Mouse (Mus musculus) lung, embryonic 15.5 days (tissue): ENCODE results near the gene Wdtc1. TPM values are rescaled to one million over a fixed set of nuclear protein-coding genes. Genes with fewer than 3 reads are reported as not detected.

Source experiments
- ATAC-seq: fragments of 200-750 bp; cut with Nextera tagmentation; 2 replicates; pipeline ENCODE4 v1.8.0; 2017; ENCODE audit warnings: moderate number of reproducible peaks, borderline replicate concordance; ENCODE audit not compliant: low FRiP score, low TSS enrichment; ENCODE audit errors: extremely low read depth
- H3K27ac ChIP-seq: fragments of 300-500 bp; sonication (generic); 2 replicates; pipeline ENCODE4 v1.5.1; 2015; ENCODE audit warnings: moderate library complexity, mild to moderate bottlenecking, inconsistent platforms
- H3K27me3 ChIP-seq: fragments of 300-500 bp; sonication (generic); 2 replicates; pipeline ENCODE4 v1.6.1; 2015; ENCODE audit warnings: inconsistent platforms
- H3K36me3 ChIP-seq: fragments of 300-500 bp; sonication (generic); 2 replicates; pipeline ENCODE4 v1.6.1; 2015; ENCODE audit warnings: inconsistent platforms
- H3K4me1 ChIP-seq: fragments of 300-500 bp; sonication (generic); 2 replicates; pipeline ENCODE4 v1.6.1; 2015; ENCODE audit warnings: inconsistent platforms
- H3K4me2 ChIP-seq: fragments of 300-500 bp; sonication (generic); 2 replicates; pipeline ENCODE4 v1.6.1; 2015; ENCODE audit warnings: inconsistent platforms, mild to moderate bottlenecking, moderate library complexity
- H3K4me3 ChIP-seq: fragments of 300-500 bp; sonication (generic); 2 replicates; pipeline ENCODE4 v1.5.1; 2015; ENCODE audit warnings: mild to moderate bottlenecking, inconsistent platforms
- H3K9ac ChIP-seq: fragments of 300-500 bp; sonication (generic); 2 replicates; pipeline ENCODE4 v1.6.1; 2015; ENCODE audit warnings: inconsistent platforms
- H3K9me3 ChIP-seq: fragments of 300-500 bp; sonication (generic); 2 replicates; pipeline ENCODE4 v1.6.1; 2016; ENCODE audit warnings: inconsistent platforms
- WGBS: fragments of 180-500 bp; shearing (Covaris S2); methylation state at CpG from one replicate; pipeline ENCODE4 v1.1.7; 2015; 5-methylcytosine and 5-hydroxymethylcytosine counted together
- polyA plus RNA-seq: library from polyadenylated mRNA; unstranded; fragments of >200 nt; fragmentation: Nextera tagmentation; extraction: Ambion mirVana; gene quantifications from 2 replicates; pipeline ENCODE4 v1.2.1, GENCODE M21; 2015

Wdtc1 gene
- polyA plus RNA-seq, 1 experiment from 2014 or later, result 11.2 TPM

GRCm38 (mm10) chr4:133277104-133278026 lies 75.9 kb downstream of the Wdtc1 start, which contains the start of gene Tmem222:
TSS of gene Tmem222 (minus strand) at chr4:133277792.
- H3K36me3 ChIP-seq, result no peaks in the 10 kb centered on the region
- H3K27ac ChIP-seq, result peak within 1 kb of the TSS; percentile 82
- WGBS, result under 1% methylated on average over 73 of the region's 73 CpGs
- peaks cover 19% of the 10 kb centered on the region for H3K4me1 ChIP-seq
- H3K4me3 ChIP-seq, result peak within 1 kb of the TSS; percentile 59
- peak within 1 kb of the TSS; percentile 67 for H3K9ac ChIP-seq
- H3K27me3 ChIP-seq, result no peaks in the 10 kb centered on the region
- ATAC-seq, result peak; percentile 92
- no peaks in the 10 kb centered on the region for H3K9me3 ChIP-seq
- peak within 1 kb of the TSS; percentile 55 for H3K4me2 ChIP-seq

- Histone ChIP-seq H3K27me3 (no peaks in the 10 kb centered on the region), H3K36me3 (peaks cover 39% of the 10 kb centered on the region), H3K27ac (no peak overlapping the region), H3K9ac (no peak overlapping the region), H3K9me3 (no peaks in the 10 kb centered on the region), H3K4me3 (no peak overlapping the region), H3K4me2 (no peak overlapping the region), H3K4me1 (peaks cover 4% of the 10 kb centered on the region; the same call in 1 of the 2 replicates)
- ATAC-seq, result no peak
- 89% methylated on average over 9 of the region's 9 CpGs for WGBS
These were observed 82.4 kb downstream of the Wdtc1 start for GRCm38 (mm10) chr4:133270929-133271328.

- 85% methylated on average over 3 of the region's 3 CpGs for WGBS
- Histone ChIP-seq H3K27ac (no peak overlapping the region), H3K9me3 (no peaks in the 10 kb centered on the region)
These were observed 83.7 kb downstream of the Wdtc1 start for GRCm38 (mm10) chr4:133269596-133269995.

GRCm38 (mm10) chr4:133268931-133269330 lies 84.3 kb downstream of the Wdtc1 start:
- no peak for ATAC-seq
- H3K4me1 ChIP-seq, result no peaks in the 10 kb centered on the region
- H3K27ac ChIP-seq, result no peak overlapping the region
- H3K4me2 ChIP-seq, result no peak overlapping the region
- H3K27me3 ChIP-seq, result no peaks in the 10 kb centered on the region
- no peaks in the 10 kb centered on the region for H3K9me3 ChIP-seq
- 82% methylated on average over 3 of the region's 3 CpGs for WGBS
- peaks cover 56% of the 10 kb centered on the region for H3K36me3 ChIP-seq
- no peak overlapping the region for H3K9ac ChIP-seq
- no peak overlapping the region for H3K4me3 ChIP-seq

More at GRCm38 (mm10) chr4:133269596-133269995, 83.7 kb downstream of the Wdtc1 start:
- no peak overlapping the region for H3K9ac ChIP-seq
- ATAC-seq, result no peak
- H3K4me1 ChIP-seq, result no peaks in the 10 kb centered on the region
- H3K4me3 ChIP-seq, result no peak overlapping the region
- H3K36me3 ChIP-seq, result peaks cover 51% of the 10 kb centered on the region
- no peaks in the 10 kb centered on the region for H3K27me3 ChIP-seq
- H3K4me2 ChIP-seq, result no peak overlapping the region

- H3K36me3 ChIP-seq, result peaks cover 56% of the 10 kb centered on the region
- H3K27ac ChIP-seq, result no peak overlapping the region
- no peak for ATAC-seq
These were observed 86.9 kb downstream of the Wdtc1 start for GRCm38 (mm10) chr4:133266248-133266880.

GRCm38 (mm10) chr4:133265759-133266158 lies 87.5 kb downstream of the Wdtc1 start:
- H3K36me3 ChIP-seq, result peaks cover 56% of the 10 kb centered on the region

More at GRCm38 (mm10) chr4:133266248-133266880, 86.9 kb downstream of the Wdtc1 start:
- no peaks in the 10 kb centered on the region for H3K4me1 ChIP-seq
- WGBS, result 92% methylated on average over 12 of the region's 12 CpGs
- no peaks in the 10 kb centered on the region for H3K27me3 ChIP-seq
- H3K9me3 ChIP-seq, result no peaks in the 10 kb centered on the region
- H3K4me2 ChIP-seq, result no peak overlapping the region
- no peak overlapping the region for H3K4me3 ChIP-seq
- H3K9ac ChIP-seq, result no peak overlapping the region

GRCm38 (mm10) chr4:133265297-133265696 lies 88.0 kb downstream of the Wdtc1 start:
- Histone ChIP-seq H3K4me2 (no peak overlapping the region), H3K9me3 (no peaks in the 10 kb centered on the region), H3K36me3 (peaks cover 56% of the 10 kb centered on the region), H3K27ac (no peak overlapping the region), H3K4me1 (no peaks in the 10 kb centered on the region), H3K4me3 (no peak overlapping the region), H3K9ac (no peak overlapping the region), H3K27me3 (no peaks in the 10 kb centered on the region)
- 86% methylated on average over 3 of the region's 3 CpGs for WGBS
- ATAC-seq, result no peak

More at GRCm38 (mm10) chr4:133265759-133266158, 87.5 kb downstream of the Wdtc1 start:
- Histone ChIP-seq H3K4me2 (no peak overlapping the region), H3K27me3 (no peaks in the 10 kb centered on the region), H3K4me3 (no peak overlapping the region), H3K9me3 (no peaks in the 10 kb centered on the region), H3K4me1 (no peaks in the 10 kb centered on the region), H3K27ac (no peak overlapping the region), H3K9ac (no peak overlapping the region)
- ATAC-seq, result no peak
- WGBS, result 89% methylated on average over 4 of the region's 4 CpGs

- 98% methylated on average over 2 of the region's 2 CpGs for WGBS
- H3K4me2 ChIP-seq, result no peak overlapping the region
- no peaks in the 10 kb centered on the region for H3K27me3 ChIP-seq
- H3K36me3 ChIP-seq, result peaks cover 53% of the 10 kb centered on the region
- no peak overlapping the region for H3K9ac ChIP-seq
- H3K4me1 ChIP-seq, result no peaks in the 10 kb centered on the region
- H3K9me3 ChIP-seq, result no peaks in the 10 kb centered on the region
- no peak for ATAC-seq
- no peak overlapping the region for H3K4me3 ChIP-seq
- no peak overlapping the region for H3K27ac ChIP-seq
These were observed 88.7 kb downstream of the Wdtc1 start for GRCm38 (mm10) chr4:133264559-133264958.

GRCm38 (mm10) chr4:133263756-133264155 lies 89.5 kb downstream of the Wdtc1 start:
- Histone ChIP-seq H3K4me3 (no peak overlapping the region), H3K9me3 (no peaks in the 10 kb centered on the region), H3K9ac (no peak overlapping the region), H3K36me3 (peaks cover 45% of the 10 kb centered on the region), H3K4me2 (no peak overlapping the region), H3K27ac (no peak overlapping the region), H3K27me3 (no peaks in the 10 kb centered on the region), H3K4me1 (no peaks in the 10 kb centered on the region)
- no peak for ATAC-seq
- WGBS, result 87% methylated on average over 5 of the region's 5 CpGs

- 32% methylated on average over 7 of the region's 7 CpGs for WGBS
- Histone ChIP-seq H3K4me2 (no peak within 1 kb of the TSS), H3K9ac (no peak within 1 kb of the TSS), H3K27me3 (no peaks in the 10 kb centered on the region; the same call in 1 of the 2 replicates), H3K36me3 (peaks cover 36% of the 10 kb centered on the region), H3K9me3 (no peaks in the 10 kb centered on the region), H3K4me1 (no peaks in the 10 kb centered on the region), H3K4me3 (no peak within 1 kb of the TSS), H3K27ac (no peak within 1 kb of the TSS)
- no peak for ATAC-seq
These were observed 90.4 kb downstream of the Wdtc1 start, which contains the start of gene Sytl1 for GRCm38 (mm10) chr4:133262882-133263281. TSS of gene Sytl1 (minus strand) at chr4:133263113.

GRCm38 (mm10) chr4:133262375-133262765 lies 90.9 kb downstream of the Wdtc1 start:
- peaks cover 31% of the 10 kb centered on the region for H3K36me3 ChIP-seq
- H3K27me3 ChIP-seq, result peaks cover 3% of the 10 kb centered on the region
- H3K9ac ChIP-seq, result no peak overlapping the region
- H3K4me3 ChIP-seq, result no peak overlapping the region
- no peak overlapping the region for H3K27ac ChIP-seq
- H3K4me1 ChIP-seq, result no peaks in the 10 kb centered on the region
- H3K4me2 ChIP-seq, result no peak overlapping the region
- 60% methylated on average over 7 of the region's 7 CpGs for WGBS
- ATAC-seq, result no peak
- H3K9me3 ChIP-seq, result no peaks in the 10 kb centered on the region
